27 mouse cellular contexts compared by ENCODE assay signal in the genomic region with DNA sequence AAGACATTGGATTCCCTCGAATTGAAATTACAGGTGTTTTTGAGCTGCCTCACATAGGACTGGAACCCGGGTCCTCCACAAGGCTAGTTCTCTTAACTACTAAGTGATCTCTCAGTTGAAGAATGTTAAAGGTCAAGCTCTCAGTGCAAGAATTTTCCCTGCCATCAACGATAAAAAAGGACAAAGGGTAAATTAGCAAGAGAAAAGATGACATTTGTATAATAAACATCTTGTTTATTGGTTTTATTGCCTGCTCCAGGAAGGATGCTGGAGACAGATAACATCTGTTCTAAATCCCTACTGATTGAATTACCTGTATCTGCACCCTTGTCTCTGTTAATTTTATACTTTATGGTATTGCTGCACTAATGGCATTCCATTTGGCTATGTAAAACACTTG. TPM values are rescaled to one million over a fixed set of nuclear protein-coding genes. Genes with fewer than 3 reads are reported as not detected.
DNase-seq lines count a peak whose midpoint lies in the region; ATAC-seq and TF ChIP-seq lines count a peak whose summit lies in the region.
"Had no signal": no experiment of that assay in that cellular context is flagged by ENCODE, and none has a peak within 500 bp of the region (broad histone marks: within the 10 kb centered on the region; RNA-seq: fewer than 3 reads in every experiment).

No protein-coding gene starts in this region.

- peak overlapping the region; percentile 69; the same call in 1 of the 2 replicates for H3K4me2 ChIP-seq in liver, embryonic 13.5 days
- H3K4me2 ChIP-seq in liver, embryonic 12.5 days: no peak overlapping the region

- H3K9ac ChIP-seq in liver, embryonic 13.5 days: peak overlapping the region; percentile 69; the same call in 1 of the 2 replicates
- no peak overlapping the region for H3K9ac ChIP-seq in liver, embryonic 12.5 days
- 0 out of 2 replicates have a peak overlapping the region, but pooled peaks have one; percentile 90 for H3K9ac ChIP-seq in ES-Bruce4 (ENCODE audit: low read depth, poor library complexity, severe bottlenecking)
- H3K9ac ChIP-seq: forebrain, embryonic 15.5 days; hindbrain, embryonic 12.5 days had no signal

- TF ChIP-seq CTCF in ES-Bruce4 (IDR thresholded peaks at IDR 0.05; ENCODE audit: low read depth, low read length): no peak

- TF ChIP-seq EP300 in ES-Bruce4 (IDR thresholded peaks at IDR 0.05; ENCODE audit: insufficient read depth, low read depth, low read length): no peak

- no peak overlapping the region for H3K4me3 ChIP-seq in liver, embryonic 13.5 days (replicated peaks)
- H3K4me3 ChIP-seq in liver, embryonic 12.5 days: no peak overlapping the region; the same call in 1 of the 2 replicates
- H3K4me3 ChIP-seq in ES-Bruce4 (ENCODE audit: low read depth, low read length): no peak overlapping the region
- H3K4me3 ChIP-seq: forebrain, embryonic 12.5 days; hindbrain, embryonic 12.5 days had no signal

- no peak for TF ChIP-seq POLR2A in ES-Bruce4 (IDR thresholded peaks at IDR 0.05; ENCODE audit: insufficient read depth, low read length)

- no peak for ATAC-seq in liver, embryonic 13.5 days (ENCODE audit: low read depth)
- no peak for ATAC-seq in liver, embryonic 12.5 days
- ATAC-seq: activated CD4-positive, CD25-positive, alpha-beta regulatory T cell, adult 4 months; forebrain, embryonic 15.5 days had no signal

- peaks cover 21% of the 10 kb centered on the region for H3K4me1 ChIP-seq in liver, embryonic 13.5 days (replicated peaks)
- peaks cover 20% of the 10 kb centered on the region for H3K4me1 ChIP-seq in liver, embryonic 12.5 days
- H3K4me1 ChIP-seq in ES-Bruce4 (ENCODE audit: control insufficient read depth, insufficient read depth, low read length): no peaks in the 10 kb centered on the region

- no peaks in the 10 kb centered on the region for H3K27me3 ChIP-seq in liver, embryonic 13.5 days
- H3K27me3 ChIP-seq in liver, embryonic 12.5 days (replicated peaks): no peaks in the 10 kb centered on the region
- H3K27me3 ChIP-seq in ES-Bruce4 (ENCODE audit: control insufficient read depth, insufficient read depth, low read length, poor library complexity, severe bottlenecking): no peaks in the 10 kb centered on the region
- H3K27me3 ChIP-seq: embryonic facial prominence, embryonic 13.5 days; forebrain, embryonic 12.5 days; forebrain, embryonic 15.5 days; heart, embryonic 13.5 days; hindbrain, embryonic 12.5 days; hindbrain, embryonic 15.5 days had no signal

- WGBS in liver, embryonic 13.5 days (ENCODE audit: insufficient replicate concordance): 66% methylated on average over 3 of the region's 3 CpGs
- WGBS in liver, embryonic 12.5 days (ENCODE audit: insufficient replicate concordance): 72% methylated on average over 3 of the region's 3 CpGs

- DNase-seq in liver, embryonic 13.5 days: no peak
- DNase-seq in R1 (ENCODE audit: low read depth, low spot score): peak; percentile 86
- DNase-seq in spleen, postnatal 14 days (ENCODE audit: low spot score in 2 of 2): no peak
- no peak for DNase-seq in left cerebral cortex, postnatal 36 days (ENCODE audit: low spot score in 2 of 2)
- DNase-seq: adrenal gland, adult 8-10 months; adrenal gland, postnatal 25 days; cerebellum, adult 11-12 months; cerebellum, adult 8-10 months; cerebellum, postnatal 10 days; cerebellum, postnatal 36 days; embryo, embryonic 11 days; gastrocnemius, postnatal 25 days; heart, adult 18-20 months had no signal

- H3K27ac ChIP-seq in liver, embryonic 13.5 days: no peak overlapping the region
- H3K27ac ChIP-seq in liver, embryonic 12.5 days: no peak overlapping the region
- no peak overlapping the region for H3K27ac ChIP-seq in ES-Bruce4 (ENCODE audit: insufficient read depth, low read length)
- H3K27ac ChIP-seq: embryonic facial prominence, embryonic 13.5 days; forebrain, embryonic 12.5 days; forebrain, embryonic 15.5 days; heart, embryonic 13.5 days; hindbrain, embryonic 12.5 days; hindbrain, embryonic 15.5 days had no signal

- no peaks in the 10 kb centered on the region for H3K9me3 ChIP-seq in liver, embryonic 13.5 days (replicated peaks)
- H3K9me3 ChIP-seq in liver, embryonic 12.5 days (replicated peaks): no peaks in the 10 kb centered on the region
- H3K9me3 ChIP-seq in ES-Bruce4 (replicated peaks; ENCODE audit: control insufficient read depth, insufficient read depth, low read length, poor library complexity, severe bottlenecking): no peaks in the 10 kb centered on the region
- H3K9me3 ChIP-seq: embryonic facial prominence, embryonic 10.5 days; embryonic facial prominence, embryonic 13.5 days; forebrain, embryonic 12.5 days; forebrain, embryonic 15.5 days; heart, embryonic 10.5 days; heart, embryonic 13.5 days; hindbrain, embryonic 12.5 days; hindbrain, embryonic 15.5 days had no signal

- intact Hi-C loops in left cerebral cortex, postnatal 36 days (cut with DNase I): loop anchor here (5.0 kb wide), 1 partner anchor 407 kb away; no protein-coding TSS in a partner anchor

- H3K36me3 ChIP-seq in liver, embryonic 13.5 days: peaks cover 15% of the 10 kb centered on the region
- peaks cover 14% of the 10 kb centered on the region for H3K36me3 ChIP-seq in liver, embryonic 12.5 days
- peaks cover 7% of the 10 kb centered on the region; the same call in 1 of the 2 replicates for H3K36me3 ChIP-seq in ES-Bruce4 (ENCODE audit: control insufficient read depth, insufficient read depth, low read length, poor library complexity, severe bottlenecking)

RNA-seq across cellular contexts. Expression of a gene that starts 1.4 kb away (rescaled TPM):
- 24.0 and 29.3 TPM in 2 replicates for polyA plus RNA-seq in liver, embryonic 13.5 days (2015; fragmentation: Nextera tagmentation; extraction: Ambion mirVana)
- polyA plus RNA-seq in liver, embryonic 12.5 days (2016; fragmentation: Nextera tagmentation; extraction: Ambion mirVana): 32.7 and 32.8 TPM in 2 replicates
- 25.5 and 29.2 TPM in 2 replicates for polyA plus RNA-seq in ES-Bruce4 (2011; ENCODE audit: insufficient read depth, insufficient read length, low read depth, missing spikeins)
- total RNA-seq in left cerebral cortex, postnatal 36 days (2021): 10 to 100 TPM; 14.1 to 19.6 TPM

RNA-seq across cellular contexts. Expression of a gene that starts 27.0 kb away (rescaled TPM):
- not detected in 2 replicates for polyA plus RNA-seq in liver, embryonic 13.5 days (2015; fragmentation: Nextera tagmentation; extraction: Ambion mirVana)
- polyA plus RNA-seq in liver, embryonic 12.5 days (2016; fragmentation: Nextera tagmentation; extraction: Ambion mirVana): not detected in 2 replicates
- polyA plus RNA-seq in ES-Bruce4 (2011; ENCODE audit: insufficient read depth, insufficient read length, low read depth, missing spikeins): 0.85 and 1.6 TPM in 2 replicates
- under 1 TPM; 0.39 to 0.54 TPM for total RNA-seq in left cerebral cortex, postnatal 36 days (2021)
- total RNA-seq: heart, adult 18-20 months; heart, postnatal 25 days; hematopoietic stem cell, adult 5-6 weeks had no signal
- polyA plus RNA-seq: activated CD4-positive, CD25-positive, alpha-beta regulatory T cell, adult 4 months; erythroblast, embryonic 14.5 days; heart, embryonic 13.5 days had no signal
